ENCODE assay signal across 9 mouse cellular contexts in the genomic region with DNA sequence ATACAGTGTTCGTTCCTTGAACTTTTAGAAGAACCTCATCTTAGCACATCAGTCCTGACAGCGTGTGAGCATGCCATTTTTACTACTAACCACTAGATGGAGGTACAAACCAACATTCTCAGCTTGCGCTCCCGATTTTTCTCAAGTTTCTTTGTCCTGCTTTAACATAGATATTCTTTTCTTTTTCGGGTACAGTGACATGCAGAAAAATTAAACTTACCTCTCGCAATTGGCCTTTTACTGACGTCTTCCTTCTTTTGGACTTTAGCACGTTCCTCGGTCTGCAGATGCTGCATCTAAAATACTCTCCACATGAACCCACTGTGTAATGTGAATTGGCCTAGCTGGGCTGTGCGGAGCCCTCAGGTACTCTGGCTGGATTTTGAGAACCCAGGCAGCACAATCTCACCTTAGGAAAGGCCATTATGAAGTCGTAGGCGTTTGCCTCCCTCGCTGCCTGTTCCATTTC. TPM values are rescaled to one million over a fixed set of nuclear protein-coding genes. Genes with fewer than 3 reads are reported as not detected.
DNase-seq lines count a peak whose midpoint lies in the region; ATAC-seq lines count a peak whose summit lies in the region.
"Had no signal": no experiment of that assay in that cellular context is flagged by ENCODE, and none has a peak within 500 bp of the region (broad histone marks: within the 10 kb centered on the region; RNA-seq: fewer than 3 reads in every experiment).

No protein-coding gene starts in this region.

- peak overlapping the region; percentile 39; the same call in 1 of the 2 replicates for H3K4me3 ChIP-seq in heart, embryonic 10.5 days
- no peak overlapping the region for H3K4me3 ChIP-seq in midbrain, embryonic 11.5 days (ENCODE audit: low read depth, low read length)
- H3K4me3 ChIP-seq: liver, embryonic 15.5 days had no signal

- WGBS in heart, embryonic 10.5 days, result 20% methylated on average over 13 of the region's 13 CpGs
- WGBS in midbrain, embryonic 11.5 days, result 18% methylated on average over 13 of the region's 13 CpGs

- H3K4me2 ChIP-seq in midbrain, embryonic 11.5 days, result peak overlapping the region; percentile 26
- H3K4me2 ChIP-seq: liver, embryonic 15.5 days had no signal

- H3K27ac ChIP-seq in heart, embryonic 10.5 days, result no peak overlapping the region
- no peak overlapping the region for H3K27ac ChIP-seq in midbrain, embryonic 11.5 days (ENCODE audit: low read depth, low read length)
- H3K27ac ChIP-seq: liver, embryonic 15.5 days had no signal

- peak; percentile 33 for DNase-seq in layer of hippocampus, adult 11-12 months (ENCODE audit: low spot score)
- DNase-seq in layer of hippocampus, postnatal 36 days, result no peak
- DNase-seq in c-Kit-positive CD71-negative TER-119-negative erythroid progenitor cells, embryonic 14.5 days (ENCODE audit: low read depth), result peak; percentile 22
- DNase-seq in heart, embryonic 10.5 days (ENCODE audit: low spot score), result no peak
- peak; percentile 13 for DNase-seq in kidney, postnatal 14 days
- DNase-seq in midbrain, embryonic 11.5 days (ENCODE audit: low spot score, missing footprints), result peak; percentile 94
- DNase-seq in urinary bladder, postnatal 4 days (ENCODE audit: low spot score in 2 of 2), result no peak
- DNase-seq in ovary, adult 18-20 months (ENCODE audit: low spot score), result no peak

- H3K4me1 ChIP-seq in heart, embryonic 10.5 days, result peaks cover 3% of the 10 kb centered on the region; the same call in 1 of the 2 replicates
- peaks cover 4% of the 10 kb centered on the region for H3K4me1 ChIP-seq in midbrain, embryonic 11.5 days (ENCODE audit: control insufficient read depth, insufficient read depth, low read length)
- H3K4me1 ChIP-seq: liver, embryonic 15.5 days had no signal

- no peaks in the 10 kb centered on the region for H3K36me3 ChIP-seq in heart, embryonic 10.5 days
- no peaks in the 10 kb centered on the region for H3K36me3 ChIP-seq in midbrain, embryonic 11.5 days (ENCODE audit: control insufficient read depth, insufficient read depth, low read length)
- H3K36me3 ChIP-seq: liver, embryonic 15.5 days had no signal

- ATAC-seq in midbrain, embryonic 11.5 days (ENCODE audit: low FRiP score), result peak; percentile 69

- H3K9me3 ChIP-seq in heart, embryonic 10.5 days, result no peaks in the 10 kb centered on the region
- H3K9me3 ChIP-seq in midbrain, embryonic 11.5 days (ENCODE audit: control insufficient read depth, low read length), result no peaks in the 10 kb centered on the region
- H3K9me3 ChIP-seq: liver, embryonic 15.5 days had no signal

- peak overlapping the region; percentile 43; the same call in 1 of the 2 replicates for H3K9ac ChIP-seq in midbrain, embryonic 11.5 days (ENCODE audit: low read length)
- H3K9ac ChIP-seq: liver, embryonic 15.5 days had no signal

- no peaks in the 10 kb centered on the region for H3K27me3 ChIP-seq in heart, embryonic 10.5 days (ENCODE audit: insufficient read depth, poor library complexity, severe bottlenecking)
- no peaks in the 10 kb centered on the region for H3K27me3 ChIP-seq in midbrain, embryonic 11.5 days (ENCODE audit: control insufficient read depth, insufficient read depth, low read length)

RNA-seq across cellular contexts. Expression of gene Abcb5, which starts 39.4 kb away (rescaled TPM):
- not detected for total RNA-seq in layer of hippocampus, postnatal 36 days (2021)
- 0.15 TPM in 1 of 2 replicates, not detected in the other for polyA plus RNA-seq in heart, embryonic 10.5 days (2016; fragmentation: Nextera tagmentation; extraction: Ambion mirVana)
- not detected in 2 replicates for polyA plus RNA-seq in midbrain, embryonic 11.5 days (2014; fragmentation: Nextera tagmentation; extraction: Ambion mirVana)
- polyA plus RNA-seq: liver, embryonic 15.5 days had no signal

Comparison
In these comparisons a context has a peak if more than half of its experiments do, and no peak if none do; other contexts are left out.
1. DNase-seq: peak in layer of hippocampus, adult 11-12 months (single experiment), c-Kit-positive CD71-negative TER-119-negative erythroid progenitor cells, embryonic 14.5 days (single experiment), kidney, postnatal 14 days (single experiment) and midbrain, embryonic 11.5 days (single experiment); none in layer of hippocampus, postnatal 36 days (0 of 2), heart, embryonic 10.5 days (single experiment), urinary bladder, postnatal 4 days (0 of 2) and ovary, adult 18-20 months (single experiment).